Mouse (Mus musculus) gastrocnemius, adult 18-20 months (tissue): Measurements from ENCODE around the gene Top2a. TPM values are rescaled to one million over a fixed set of nuclear protein-coding genes. Genes with fewer than 3 reads are reported as not detected.
A peak's percentile ranks its signal among the peaks of the same experiment; 100 is the strongest.
"Not testable (repeated sequence)": the region's sequence is repeated elsewhere in the genome, so short reads cannot be mapped to it uniquely, and the experiment has no call there.

ENCODE experiments used
- DNase-seq: peaks from one replicate; pipeline ENCODE4 v3.0.0; 2021; ENCODE audit warnings: low spot score
- total RNA-seq, 2 experiments: library from RNA; stranded (reverse); gene quantifications; 2 replicates each; pipeline ENCODE4 v1.2.3; 2021

The Top2a gene
- total RNA-seq, 2 experiments from 2014 or later, result 0.09 to 0.21 TPM

- DNase-seq, result peak; percentile 62
These were observed 17.2 kb upstream of the Top2a start, which contains the start of gene Igfbp4 for GRCm38 (mm10) chr11:99041051-99041729. Gene Igfbp4, plus strand, starts transcription at chr11:99041244.

- DNase-seq, result peak; percentile 34
These were observed 16.5 kb upstream of the Top2a start for GRCm38 (mm10) chr11:99040346-99040974.

- DNase-seq, result peak; percentile 85
These were observed 15.8 kb upstream of the Top2a start for GRCm38 (mm10) chr11:99039782-99040181.

GRCm38 (mm10) chr11:99036254-99036653 lies 12.3 kb upstream of the Top2a start:
- DNase-seq, result no peak

DNA sequence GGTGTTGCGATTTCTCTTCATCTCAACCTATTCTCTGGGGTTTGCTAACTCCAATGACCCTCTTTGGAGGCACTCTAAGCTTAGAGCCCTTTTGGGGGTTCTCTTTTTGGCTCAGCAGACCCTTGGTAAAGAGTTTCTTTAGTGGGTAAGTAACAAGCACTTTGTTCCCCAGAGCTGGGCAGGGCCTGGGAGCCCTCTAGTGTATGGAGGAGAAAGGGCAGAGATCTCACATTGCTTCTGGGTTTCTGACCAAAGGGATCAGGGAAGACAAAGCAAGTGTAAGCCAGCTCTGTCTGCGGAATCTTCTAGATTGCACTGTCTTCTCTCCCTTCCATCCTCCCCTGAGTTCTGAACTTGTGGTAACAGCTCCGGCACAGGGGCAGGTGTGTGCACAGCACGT lies 11.4 kb upstream of the Top2a start:
- DNase-seq, result no peak

GRCm38 (mm10) chr11:99026899-99027440 lies 3.0 kb upstream of the Top2a start:
- DNase-seq, result no peak

DNA sequence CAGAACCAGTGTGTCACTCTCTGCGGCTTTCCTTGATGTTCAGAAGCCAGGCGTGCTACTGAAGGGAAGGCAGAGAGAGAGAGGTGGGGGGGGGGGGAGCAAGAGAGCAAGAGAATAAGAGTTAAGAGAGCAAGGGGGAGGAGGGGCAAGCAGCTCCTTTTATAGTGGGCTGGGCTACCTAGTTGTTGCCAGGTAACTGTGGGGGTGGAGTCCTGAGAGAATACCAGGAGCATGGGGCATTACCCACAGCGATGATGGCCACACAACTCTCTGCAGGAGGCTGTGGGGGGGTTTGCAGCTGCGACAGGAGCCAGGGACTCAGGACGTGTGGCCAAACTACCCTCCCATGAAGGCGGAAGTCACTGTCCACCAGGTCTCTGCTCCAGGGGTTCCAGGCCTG lies 1.9 kb upstream of the Top2a start:
- no peak for DNase-seq

GRCm38 (mm10) chr11:99024468-99025134 lies 612 bp upstream of the Top2a start:
- DNase-seq, result no peak

GRCm38 (mm10) chr11:99023094-99023493 lies 895 bp downstream of the Top2a start:
- DNase-seq, result no peak

- DNase-seq, result no peak
These were observed 1.5 kb downstream of the Top2a start for GRCm38 (mm10) chr11:99022384-99022933.

- no peak for DNase-seq
These were observed 4.1 kb downstream of the Top2a start for GRCm38 (mm10) chr11:99019844-99020243.

GRCm38 (mm10) chr11:99013856-99014255 lies 10.1 kb downstream of the Top2a start:
- no peak for DNase-seq

DNA sequence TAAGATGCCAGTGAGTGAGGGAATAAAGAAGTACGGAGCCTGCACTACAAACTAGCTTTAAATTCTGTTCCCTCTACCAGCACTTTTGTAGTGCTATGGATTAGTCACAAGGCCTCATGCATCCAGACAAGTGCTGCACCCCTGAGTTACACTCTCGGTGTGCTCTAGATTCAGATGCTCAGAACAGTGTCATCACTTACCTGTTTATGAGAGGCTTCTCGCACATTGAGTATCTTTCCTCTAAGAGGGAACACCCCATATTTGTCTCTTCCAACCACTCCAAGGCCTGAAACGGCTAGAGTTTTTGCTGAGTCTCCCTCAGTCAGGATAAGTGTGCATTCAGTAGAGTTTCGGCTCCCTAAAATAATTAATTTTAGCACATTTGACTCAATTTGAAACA lies 13.3 kb downstream of the Top2a start:
- no peak for DNase-seq

- DNase-seq, result no peak
These were observed 13.9 kb downstream of the Top2a start for GRCm38 (mm10) chr11:99010124-99010523.

DNA sequence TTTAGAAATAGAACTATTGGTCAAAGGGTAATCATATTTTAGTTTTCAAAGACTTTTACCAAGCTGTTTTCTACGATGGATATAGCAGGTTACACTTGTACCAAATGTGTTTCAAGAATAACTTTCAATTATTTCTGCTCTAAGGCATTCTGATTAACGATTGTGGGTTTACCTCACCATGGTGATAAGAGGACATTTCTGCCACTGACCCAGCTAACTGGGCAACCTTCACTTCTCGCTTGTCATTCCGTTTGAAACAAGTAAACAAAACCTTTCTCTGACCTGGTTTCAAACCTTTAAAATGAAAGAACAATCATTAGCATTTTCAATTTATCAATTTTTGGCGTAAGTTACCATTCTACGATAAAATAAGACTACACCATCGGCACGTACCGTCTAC lies 17.2 kb downstream of the Top2a start:
- DNase-seq, result no peak

DNA sequence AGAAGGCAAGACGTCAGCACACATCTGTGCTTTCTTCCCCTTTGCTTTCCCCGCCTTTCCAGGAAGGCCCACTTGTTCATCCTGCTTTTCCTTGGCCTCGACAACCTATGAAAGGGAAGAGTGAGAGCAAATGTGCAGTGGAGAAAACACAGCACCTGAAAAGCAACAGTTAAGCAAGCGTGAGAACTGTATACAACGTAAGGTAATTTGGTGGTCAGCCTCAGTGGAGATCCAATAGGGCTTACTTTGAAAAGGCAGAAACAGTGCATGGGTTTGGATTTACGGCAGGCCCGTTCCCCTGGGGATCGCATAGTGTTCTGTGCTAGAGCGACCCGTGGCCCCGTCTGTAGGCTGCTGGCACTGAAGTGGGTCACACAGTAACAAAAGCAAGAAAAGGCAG lies 24.7 kb downstream of the Top2a start:
- no peak for DNase-seq

DNA sequence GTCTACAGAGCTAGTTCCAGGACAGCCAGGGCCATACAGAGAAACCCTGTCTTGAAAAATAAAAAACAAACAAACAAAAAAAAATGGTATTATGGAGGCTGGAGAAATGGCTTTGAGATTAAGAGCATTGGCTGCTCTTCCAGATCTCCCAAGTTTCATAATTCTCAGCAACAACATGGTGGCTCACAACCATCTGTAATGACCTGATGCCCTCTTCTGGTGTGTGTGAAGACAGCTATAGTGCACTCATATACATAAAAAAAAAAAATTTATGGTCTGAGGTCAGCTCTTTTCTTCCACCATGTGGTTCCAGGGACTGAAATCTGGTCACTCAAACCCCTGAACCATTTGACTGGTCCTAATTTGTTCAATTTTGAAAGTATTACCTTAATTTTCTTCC lies 25.2 kb downstream of the Top2a start:
- DNase-seq, result no peak

- no peak for DNase-seq
These were observed 26.3 kb downstream of the Top2a start for GRCm38 (mm10) chr11:98997659-98998058.

GRCm38 (mm10) chr11:98995987-98996386 lies 28.0 kb downstream of the Top2a start:
- no peak for DNase-seq

DNA sequence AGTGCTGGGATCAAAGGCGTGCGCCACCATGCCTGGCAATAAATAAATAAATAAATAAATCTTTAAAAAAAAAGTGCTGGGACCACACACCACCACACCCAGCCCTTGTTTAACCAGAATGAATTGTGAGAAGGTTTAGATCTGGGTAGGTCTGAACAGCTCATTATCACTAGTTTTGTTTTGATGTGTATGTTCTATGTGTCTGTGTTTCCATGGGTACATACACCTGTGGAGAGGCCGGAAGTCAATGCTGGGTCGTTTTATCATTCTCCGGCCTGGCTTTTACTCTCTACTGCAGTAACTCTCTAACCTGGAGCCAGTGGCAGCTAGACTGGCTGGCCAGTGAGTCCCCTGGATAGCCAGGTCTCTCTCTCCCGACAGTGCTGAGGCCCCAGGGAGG lies 33.1 kb downstream of the Top2a start:
- DNase-seq, result no peak

- DNase-seq, result not testable (repeated sequence)
These were observed 35.7 kb downstream of the Top2a start for GRCm38 (mm10) chr11:98988260-98988659.

DNA sequence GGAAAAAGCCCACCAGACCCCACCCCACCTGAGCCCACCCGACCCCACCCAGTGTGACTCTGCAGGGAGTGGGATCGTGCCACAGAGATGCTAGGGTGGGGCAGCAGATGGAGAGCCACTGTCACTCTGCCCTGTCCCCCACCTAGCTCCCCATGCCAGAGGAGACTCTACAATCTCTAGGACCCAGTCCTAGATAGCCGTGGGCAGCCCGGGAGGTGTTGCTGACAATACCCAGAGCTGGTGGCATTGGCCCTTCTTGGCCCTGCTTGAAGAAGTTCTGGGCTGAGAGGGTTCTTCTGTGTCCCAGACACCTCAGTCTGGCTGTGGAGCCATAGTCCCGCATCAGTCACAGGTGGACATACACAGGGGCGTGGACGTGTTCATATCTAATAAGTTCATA lies 38.4 kb downstream of the Top2a start:
- DNase-seq, result no peak
